Mouse (Mus musculus) thymus, adult 2 months (tissue): ENCODE results near the gene Tmem232. TPM values are rescaled to one million over a fixed set of nuclear protein-coding genes. Genes with fewer than 3 reads are reported as not detected.

Experiments used
- DNase-seq: peaks from one replicate; pipeline ENCODE4 v3.0.0; 2021
- H3K27ac ChIP-seq: fragments of 200-500 bp; 2 replicates; pipeline ENCODE4 v1.5.1; 2012; ENCODE audit warnings: low read length, control low read depth; ENCODE audit not compliant: control insufficient read depth, insufficient read depth
- H3K27me3 ChIP-seq: fragments of 200-500 bp; 2 replicates; pipeline ENCODE4 v1.6.1; 2012; ENCODE audit warnings: mild to moderate bottlenecking, low read length, moderate library complexity, mixed read lengths; ENCODE audit not compliant: control insufficient read depth, insufficient read depth
- H3K36me3 ChIP-seq: fragments of 200-500 bp; 2 replicates; pipeline ENCODE4 v1.6.1; 2012; ENCODE audit warnings: mild to moderate bottlenecking, low read length, moderate library complexity; ENCODE audit not compliant: control insufficient read depth, insufficient read depth
- H3K4me1 ChIP-seq: fragments of 200-500 bp; replicated peaks from 2 replicates; pipeline ENCODE4 v1.6.1; 2012; ENCODE audit warnings: low read length; ENCODE audit not compliant: control insufficient read depth, insufficient read depth
- H3K4me3 ChIP-seq: fragments of 200-500 bp; 2 replicates; pipeline ENCODE4 v1.5.1; 2012; ENCODE audit warnings: mild to moderate bottlenecking, low read length, control low read depth, moderate library complexity; ENCODE audit not compliant: control insufficient read depth, insufficient read depth
- CTCF ChIP-seq: fragments of 200-500 bp; IDR thresholded peaks from 2 replicates; pipeline ENCODE4 v1.5.1; 2012; ENCODE audit warnings: mild to moderate bottlenecking, control low read depth, low read length, moderate library complexity, borderline replicate concordance; ENCODE audit not compliant: control insufficient read depth, poor library complexity, insufficient read depth; ENCODE audit errors: extremely low read depth
- POLR2A ChIP-seq: fragments of 200-500 bp; IDR thresholded peaks from 2 replicates; pipeline ENCODE4 v1.6.1; 2012; ENCODE audit warnings: mild to moderate bottlenecking, low read length, control low read depth, moderate library complexity; ENCODE audit not compliant: control insufficient read depth, poor library complexity, insufficient read depth; ENCODE audit errors: extremely low read depth
- WGBS: fragments of 180-500 bp; shearing (Covaris S2); methylation state at CpG from one replicate; pipeline ENCODE4 v1.1.7; 2018; 5-methylcytosine and 5-hydroxymethylcytosine counted together
- polyA plus RNA-seq: library from polyadenylated mRNA; depleted of rRNA; stranded (reverse); fragments of >200 nt; gene quantifications from 2 replicates; pipeline ENCODE4 v1.2.3, GENCODE M21; 2012; rRNA removed

Gene Tmem232
- 0.05 TPM in 1 of 2 replicates, not detected in the other for polyA plus RNA-seq

GRCm38 (mm10) chr17:65540441-65541272, at the start of gene Tmem232:
Gene Tmem232 (minus strand): TSS chr17:65540782.
- Histone ChIP-seq H3K27ac (no peak within 1 kb of the TSS), H3K27me3 (no peaks in the 10 kb centered on the region; the same call in 1 of the 2 replicates), H3K36me3 (no peaks in the 10 kb centered on the region), H3K4me3 (no peak within 1 kb of the TSS), H3K4me1 (0 out of 2 replicates have a peak, but pooled peaks cover 2% of the 10 kb centered on the region)
- peak; percentile 5 for DNase-seq
- TF ChIP-seq CTCF = 0 out of 2 replicates have a peak, but pooled peaks have one; percentile 25
- TF ChIP-seq POLR2A = no peak
- WGBS = 27% methylated on average over 26 of the region's 26 CpGs

GRCm38 (mm10) chr17:65586892-65587291, 46.3 kb upstream of the Tmem232 start:
- TF ChIP-seq CTCF = no peak
- no peak for TF ChIP-seq POLR2A
- DNase-seq = no peak
- H3K27ac ChIP-seq = no peak overlapping the region
- WGBS = 97% methylated on average over 3 of the region's 3 CpGs
- no peaks in the 10 kb centered on the region for H3K27me3 ChIP-seq
- no peaks in the 10 kb centered on the region for H3K4me1 ChIP-seq
- peaks cover 19% of the 10 kb centered on the region for H3K36me3 ChIP-seq
- no peak overlapping the region for H3K4me3 ChIP-seq

- WGBS = 98% methylated on average over 5 of the region's 5 CpGs
- H3K4me3 ChIP-seq = no peak overlapping the region
- H3K36me3 ChIP-seq = peaks cover 37% of the 10 kb centered on the region
- no peak for DNase-seq
- no peaks in the 10 kb centered on the region for H3K27me3 ChIP-seq
- no peaks in the 10 kb centered on the region for H3K4me1 ChIP-seq
- TF ChIP-seq POLR2A (no peak), CTCF (no peak)
- H3K27ac ChIP-seq = no peak overlapping the region
Observed at GRCm38 (mm10) chr17:65581440-65581839, 40.9 kb upstream of the Tmem232 start.

GRCm38 (mm10) chr17:65579766-65580165, 39.2 kb upstream of the Tmem232 start:
- no peaks in the 10 kb centered on the region for H3K27me3 ChIP-seq
- H3K27ac ChIP-seq = no peak overlapping the region
- H3K4me1 ChIP-seq = no peaks in the 10 kb centered on the region
- no peak overlapping the region for H3K4me3 ChIP-seq
- TF ChIP-seq POLR2A (no peak), CTCF (no peak)
- H3K36me3 ChIP-seq = peaks cover 36% of the 10 kb centered on the region
- DNase-seq = no peak
- 97% methylated on average over 7 of the region's 7 CpGs for whole genome bisulfite sequencing

- WGBS = 50% methylated on average over 1 of the region's 1 CpGs
- peak; percentile 18 for DNase-seq
Observed at GRCm38 (mm10) chr17:65575339-65575738, 34.8 kb upstream of the Tmem232 start.

GRCm38 (mm10) chr17:65574850-65575249, 34.3 kb upstream of the Tmem232 start:
- H3K4me3 ChIP-seq = no peak overlapping the region
- no peak for DNase-seq
- peaks cover 9% of the 10 kb centered on the region for H3K36me3 ChIP-seq
- TF ChIP-seq CTCF (no peak), POLR2A (no peak)
- no peaks in the 10 kb centered on the region for H3K4me1 ChIP-seq
- H3K27ac ChIP-seq = no peak overlapping the region
- 77% methylated on average over 8 of the region's 8 CpGs for WGBS
- H3K27me3 ChIP-seq = no peaks in the 10 kb centered on the region

More at GRCm38 (mm10) chr17:65575339-65575738, 34.8 kb upstream of the Tmem232 start:
- TF ChIP-seq CTCF = no peak
- TF ChIP-seq POLR2A = no peak
- Histone ChIP-seq H3K4me1 (no peaks in the 10 kb centered on the region), H3K36me3 (peaks cover 13% of the 10 kb centered on the region), H3K27ac (no peak overlapping the region), H3K4me3 (no peak overlapping the region), H3K27me3 (no peaks in the 10 kb centered on the region)

GRCm38 (mm10) chr17:65571866-65572265, 31.3 kb upstream of the Tmem232 start:
- Histone ChIP-seq H3K4me3 (no peak overlapping the region), H3K27ac (no peak overlapping the region; the same call in 1 of the 2 replicates), H3K27me3 (no peaks in the 10 kb centered on the region), H3K4me1 (no peaks in the 10 kb centered on the region), H3K36me3 (no peaks in the 10 kb centered on the region)
- no peak for DNase-seq
- 94% methylated on average over 9 of the region's 9 CpGs for WGBS
- TF ChIP-seq POLR2A (no peak), CTCF (no peak)
